Mouse (Mus musculus) heart, postnatal 4 days (tissue): ENCODE results near the gene L1td1. TPM values are rescaled to one million over a fixed set of nuclear protein-coding genes. Genes with fewer than 3 reads are reported as not detected.

Source experiments
- DNase-seq: peaks from one replicate; pipeline ENCODE4 v3.0.0; 2021
- total RNA-seq, 2 experiments: library from RNA; stranded (reverse); gene quantifications; 2 replicates each; pipeline ENCODE4 v1.2.3; 2021

Gene L1td1
- total RNA-seq, 2 experiments from 2014 or later: not detected

GRCm38 (mm10) chr4:98743209-98743905 is 16.8 kb downstream of the L1td1 start:
- no peak for DNase-seq

DNA sequence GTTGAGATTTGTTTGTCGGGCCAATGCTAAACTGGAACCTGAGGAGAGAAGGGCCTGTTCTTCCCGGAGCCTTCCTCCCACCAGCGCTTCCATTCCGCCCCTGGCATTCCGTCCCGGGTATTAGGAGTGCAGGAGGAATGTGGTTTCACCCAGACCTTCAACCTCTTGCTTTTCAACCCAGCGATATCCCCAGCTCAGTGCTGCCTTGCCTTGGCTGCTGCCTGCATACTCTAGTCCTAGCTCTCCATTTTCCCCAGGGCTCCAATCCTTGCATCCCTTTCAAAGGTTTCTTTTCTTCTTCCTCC is 17.3 kb downstream of the L1td1 start:
- no peak for DNase-seq

DNA sequence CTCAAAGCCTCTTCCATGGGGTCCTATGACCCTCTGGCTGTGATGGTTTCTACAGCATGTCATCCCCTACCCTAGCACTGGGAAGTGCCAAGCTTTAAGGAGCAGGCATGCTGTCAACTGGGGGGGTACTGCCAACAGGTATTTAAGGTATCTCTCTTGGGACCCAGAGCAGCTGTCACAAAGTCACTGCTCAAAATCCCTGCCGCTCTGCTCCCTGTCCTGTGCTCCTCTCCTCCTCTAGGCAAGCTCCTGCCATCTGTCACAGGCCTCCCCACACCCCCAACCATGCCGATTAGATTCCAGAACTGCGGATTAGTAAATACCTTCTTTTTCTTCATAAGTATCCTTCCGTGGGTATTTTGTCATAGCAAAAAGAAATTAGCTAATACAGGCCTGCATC is 27.9 kb downstream of the L1td1 start:
- DNase-seq: no peak

DNA sequence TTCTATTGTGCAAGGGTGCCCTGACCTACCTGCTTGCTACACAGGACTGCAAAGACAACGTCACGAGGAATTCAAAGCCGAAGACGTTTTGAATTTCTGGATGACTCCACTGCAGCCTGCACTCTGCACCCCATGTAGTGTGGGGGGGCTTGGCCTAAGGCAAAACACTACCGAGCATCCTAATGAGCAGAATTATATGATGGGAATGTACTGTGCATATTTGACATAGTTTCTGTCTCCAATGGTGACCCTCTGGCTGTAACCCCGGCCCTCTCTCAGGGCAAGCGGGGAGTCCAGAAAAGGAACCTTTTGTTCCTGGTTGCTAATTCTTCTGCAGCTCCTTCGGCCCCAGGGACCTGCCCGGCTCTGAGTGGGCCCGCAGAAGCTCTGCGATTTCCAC is 29.6 kb downstream of the L1td1 start:
- no peak for DNase-seq

DNA sequence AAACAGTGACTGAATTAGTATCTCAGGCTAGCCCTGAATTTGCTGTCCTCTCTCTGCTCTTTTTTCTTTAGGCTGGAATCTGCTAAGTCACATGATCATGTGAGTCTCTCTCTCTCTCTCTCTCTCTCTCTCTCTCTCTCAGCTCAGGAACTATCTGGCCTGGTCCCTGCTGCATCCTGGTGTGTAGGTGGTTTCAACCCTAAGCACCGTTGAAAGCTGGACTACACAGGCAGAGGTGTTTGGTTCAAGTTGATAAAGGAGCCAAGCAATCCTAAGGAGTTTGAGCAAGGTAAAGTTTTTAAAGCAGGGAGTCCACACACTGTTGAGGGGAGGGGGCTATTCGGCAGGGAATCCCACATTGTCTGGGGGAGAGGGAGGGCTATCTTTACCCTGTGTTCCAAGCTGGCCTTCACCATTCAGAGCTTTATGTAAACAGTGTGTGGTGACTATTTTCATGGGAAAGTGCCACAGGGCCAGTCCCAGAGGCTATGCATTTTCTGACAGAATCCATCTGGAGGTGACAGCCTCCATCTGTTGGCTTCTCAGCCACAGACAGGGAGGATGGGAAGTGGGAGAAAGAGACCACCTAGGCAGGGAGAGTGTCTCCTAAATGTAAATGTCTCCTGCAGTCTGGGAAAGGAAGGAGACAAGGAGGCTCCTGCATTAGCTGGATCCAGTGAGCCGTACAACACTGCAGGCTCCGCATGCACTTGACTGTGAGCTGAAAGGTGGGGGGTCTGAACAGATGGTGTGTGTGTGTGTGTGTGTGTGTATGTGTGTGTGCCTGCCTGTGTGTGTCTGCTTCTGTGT is 31.7 kb downstream of the L1td1 start:
- peak; percentile 32 for DNase-seq

- no peak for DNase-seq
Measured at GRCm38 (mm10) chr4:98758872-98759518, 32.5 kb downstream of the L1td1 start.

DNA sequence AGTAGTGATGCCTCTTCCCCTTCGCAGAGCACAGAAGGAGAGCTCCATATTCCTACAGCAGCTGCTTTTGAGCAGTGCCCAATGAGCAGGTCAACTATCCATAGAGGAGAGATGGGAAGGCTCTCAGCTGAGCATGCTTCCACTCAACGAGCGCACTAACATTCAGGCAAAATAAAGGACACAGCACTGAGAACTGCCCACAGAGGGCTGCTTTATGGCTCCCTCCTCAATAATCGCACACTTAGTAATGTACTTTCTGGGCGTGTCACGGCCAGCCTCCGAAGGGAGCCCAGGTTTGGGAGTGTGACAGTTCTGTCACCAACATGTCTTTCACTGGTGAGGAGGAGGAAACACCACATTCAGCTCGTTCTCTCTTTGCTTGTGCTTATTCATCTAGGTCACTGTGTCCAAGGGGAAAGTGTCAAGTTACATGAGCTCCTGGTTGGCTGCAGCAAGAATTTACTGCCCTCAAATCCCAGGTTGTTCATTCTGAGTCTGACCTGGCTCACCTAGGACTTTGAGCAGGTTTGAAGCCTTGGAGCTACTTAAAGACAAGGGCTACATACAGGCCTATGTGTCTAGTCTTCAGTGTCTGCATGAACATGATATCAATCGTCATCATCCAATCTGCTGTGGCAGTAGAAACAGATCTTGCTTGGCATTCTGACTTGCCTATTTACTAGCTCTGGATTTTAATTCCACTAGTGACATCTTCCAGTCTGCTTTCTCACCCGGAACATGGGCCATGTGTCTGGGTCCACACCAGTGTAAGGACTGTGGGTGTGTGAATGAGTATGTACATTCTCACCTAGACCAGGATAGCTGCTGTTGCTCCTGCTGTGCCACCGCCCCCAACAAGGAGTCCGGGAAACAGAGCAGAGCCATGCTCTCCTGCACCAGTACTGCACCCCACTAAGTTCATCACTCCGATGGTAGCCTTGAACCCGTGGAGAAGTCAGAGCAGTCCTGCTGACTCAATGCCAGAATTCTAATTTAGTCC is 40.9 kb downstream of the L1td1 start:
- no peak for DNase-seq

GRCm38 (mm10) chr4:98773785-98774184 is 47.3 kb downstream of the L1td1 start:
- no peak for DNase-seq

- no peak for DNase-seq
Measured at GRCm38 (mm10) chr4:98776721-98777427, 50.3 kb downstream of the L1td1 start.

GRCm38 (mm10) chr4:98777464-98777863 is 50.9 kb downstream of the L1td1 start:
- DNase-seq: no peak

DNA sequence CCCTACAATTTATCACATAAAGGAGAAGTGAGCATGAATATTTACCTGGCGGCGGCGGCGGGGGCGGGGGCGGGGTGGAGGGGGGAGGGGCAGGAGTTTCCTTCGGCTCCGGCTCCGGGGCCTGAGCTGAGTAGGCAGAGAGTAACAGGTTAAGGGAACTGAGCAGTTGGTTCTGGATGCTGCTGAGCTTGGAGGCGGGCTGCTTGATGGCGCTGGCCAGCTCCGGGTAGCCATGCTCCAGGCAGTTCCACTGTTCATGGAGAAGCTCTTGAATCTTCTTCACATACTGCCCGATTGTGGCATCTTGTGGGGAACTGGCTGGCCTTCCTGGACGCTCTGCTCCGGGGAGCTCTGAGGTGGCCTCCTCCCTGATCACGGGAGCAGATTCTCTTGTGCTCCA is 51.7 kb downstream of the L1td1 start:
- DNase-seq: no peak

- DNase-seq: no peak
Measured at GRCm38 (mm10) chr4:98785851-98786250, 59.3 kb downstream of the L1td1 start.

DNA sequence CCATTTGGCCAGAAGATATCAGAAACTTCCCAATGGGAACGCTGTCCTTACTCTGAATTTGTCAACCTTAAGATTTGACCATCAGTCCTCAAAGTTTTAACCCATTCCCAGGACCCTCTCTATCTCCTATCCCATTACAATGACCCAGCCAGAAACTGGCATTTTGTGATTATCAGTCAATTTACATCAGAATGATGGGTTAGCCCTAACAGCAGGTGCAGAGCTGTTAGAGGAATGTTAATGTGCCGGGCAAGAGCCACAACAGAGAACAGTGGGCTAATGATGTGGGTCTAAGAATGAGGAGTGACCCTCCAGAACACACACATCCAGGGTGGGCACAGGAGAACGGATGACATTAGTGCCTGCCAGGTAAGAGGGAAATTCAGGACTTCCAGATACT is 59.7 kb downstream of the L1td1 start:
- no peak for DNase-seq

Other genes with a start within 250 kb of the L1td1 start
- 1 to 10 TPM; 2.4 to 3.3 TPM for gene Kank4, start 90.8 kb downstream of the L1td1 start, total RNA-seq
- not detected for gene I0C0044D17Rik, start 97.1 kb downstream of the L1td1 start, total RNA-seq
- 10 to 100 TPM; 37.5 to 44.3 TPM for gene Usp1, start 197.1 kb downstream of the L1td1 start, total RNA-seq